Mouse (Mus musculus): Measurements from ENCODE around the gene Casp8ap2. TPM values are rescaled to one million over a fixed set of nuclear protein-coding genes. Genes with fewer than 3 reads are reported as not detected.
A peak's percentile ranks its signal among the peaks of the same experiment; 100 is the strongest.

The Casp8ap2 gene
- polyA plus RNA-seq, 1 experiment from 2014 or later: 44.1 TPM

DNA sequence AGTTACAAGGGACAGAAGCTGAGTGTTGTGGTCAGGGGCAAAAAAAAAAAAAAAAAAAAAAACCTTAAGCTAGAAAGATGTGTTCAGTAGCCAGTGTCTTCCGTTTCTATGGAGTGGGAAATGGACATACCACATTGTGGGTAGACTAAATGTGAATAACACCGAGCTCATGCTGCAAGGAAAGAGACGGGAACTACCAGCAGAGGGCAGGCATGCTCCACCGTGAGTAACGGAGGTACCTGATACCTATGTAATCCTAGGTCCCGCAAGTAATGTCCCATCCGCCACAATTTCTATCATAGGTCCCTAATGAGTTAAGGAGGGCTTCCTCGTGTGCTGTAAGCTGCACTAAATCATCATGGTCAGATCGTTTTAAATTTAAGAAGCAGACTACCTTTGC lies 28.7 kb upstream of the Casp8ap2 start:
- H3K27me3 ChIP-seq: no peaks in the 10 kb centered on the region

DNA sequence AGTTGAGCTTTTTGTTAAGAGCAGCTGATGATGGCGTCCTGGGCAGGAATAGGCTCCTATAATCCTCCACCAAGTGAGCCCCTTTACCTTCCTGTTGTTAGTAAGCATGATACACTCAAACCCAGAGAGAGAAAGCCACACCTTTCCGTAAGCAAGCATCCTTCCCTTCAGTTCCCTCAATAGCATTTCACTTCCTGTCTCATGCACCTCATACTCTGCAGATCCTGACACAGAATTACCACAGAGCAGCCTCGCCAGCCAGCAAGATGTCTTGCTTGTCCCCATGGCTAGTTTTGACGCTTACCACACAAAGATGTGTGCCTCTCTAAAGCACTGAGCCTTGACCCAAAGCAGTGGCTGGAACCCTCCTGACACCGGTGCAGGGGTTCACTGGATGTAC lies 27.7 kb upstream of the Casp8ap2 start:
- Histone ChIP-seq H3K27me3 (no peaks in the 10 kb centered on the region), H3K27ac (replicated peaks) (no peak overlapping the region), H3K4me2 (no peak overlapping the region), H3K4me3 (no peak overlapping the region), H3K9me3 (no peaks in the 10 kb centered on the region), H3K9ac (no peak overlapping the region), H3K36me3 (no peaks in the 10 kb centered on the region), H3K4me1 (replicated peaks) (no peaks in the 10 kb centered on the region)
- 85% methylated on average over 5 of the region's 5 CpGs for WGBS
- ATAC-seq (ENCODE audit: low FRiP score, low read depth): no peak

More for the DNA sequence above, 28.7 kb upstream of the Casp8ap2 start:
- H3K4me2 ChIP-seq: no peak overlapping the region
- H3K4me1 ChIP-seq (replicated peaks): no peaks in the 10 kb centered on the region
- ATAC-seq (ENCODE audit: low FRiP score, low read depth): no peak
- WGBS: 19% methylated on average over 9 of the region's 9 CpGs
- no peak overlapping the region for H3K9ac ChIP-seq
- no peaks in the 10 kb centered on the region for H3K36me3 ChIP-seq
- H3K9me3 ChIP-seq: no peaks in the 10 kb centered on the region
- no peak overlapping the region for H3K27ac ChIP-seq (replicated peaks)
- no peak overlapping the region for H3K4me3 ChIP-seq

DNA sequence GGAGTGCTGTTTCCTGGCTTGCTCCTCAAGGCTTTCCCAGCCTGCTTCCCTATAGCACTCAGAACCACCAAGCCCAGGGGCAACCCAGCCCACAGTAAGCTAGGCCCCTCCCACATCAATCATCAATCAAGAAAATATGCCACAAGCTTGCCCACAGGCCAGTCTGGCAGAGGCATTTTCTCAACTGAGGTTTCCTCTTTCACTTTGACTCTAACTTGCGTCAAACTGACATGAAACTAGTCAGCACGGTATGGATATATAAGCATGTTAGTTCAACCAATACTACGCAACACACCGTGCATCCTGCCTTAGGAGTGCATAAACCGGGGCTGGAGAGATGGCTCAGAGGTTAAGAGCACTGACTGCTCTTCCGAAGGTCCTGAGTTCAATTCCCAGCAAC lies 27.0 kb upstream of the Casp8ap2 start:
- Histone ChIP-seq H3K4me1 (replicated peaks) (no peaks in the 10 kb centered on the region), H3K9ac (no peak overlapping the region), H3K4me3 (no peak overlapping the region), H3K27ac (replicated peaks) (no peak overlapping the region), H3K36me3 (no peaks in the 10 kb centered on the region), H3K27me3 (no peaks in the 10 kb centered on the region), H3K4me2 (no peak overlapping the region), H3K9me3 (no peaks in the 10 kb centered on the region)
- ATAC-seq (ENCODE audit: low FRiP score, low read depth): no peak
- 93% methylated on average over 6 of the region's 6 CpGs for WGBS

DNA sequence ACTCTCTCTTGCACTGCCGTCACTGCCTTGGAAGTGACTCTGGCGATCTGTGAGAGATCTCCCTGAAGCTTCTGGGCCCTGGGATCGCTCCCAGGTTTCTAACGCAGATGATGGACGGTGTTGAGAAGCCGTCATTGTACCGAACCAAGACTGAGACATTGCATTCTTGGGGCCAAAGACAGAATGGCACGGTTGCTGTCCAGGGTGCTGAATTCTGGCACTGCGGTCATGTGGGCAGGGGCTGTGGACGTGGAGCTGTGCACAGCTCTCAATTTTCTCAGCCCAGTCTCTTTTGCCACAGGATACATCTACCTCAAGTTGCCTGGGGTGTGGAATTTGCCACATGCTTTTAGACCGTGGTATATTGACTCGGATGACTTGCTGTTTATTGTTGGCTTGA lies 14.1 kb upstream of the Casp8ap2 start:
- no peak overlapping the region for H3K4me3 ChIP-seq
- no peak overlapping the region for H3K9ac ChIP-seq
- H3K27ac ChIP-seq (replicated peaks): no peak overlapping the region
- 32% methylated on average over 12 of the region's 12 CpGs for WGBS
- no peaks in the 10 kb centered on the region for H3K27me3 ChIP-seq
- no peaks in the 10 kb centered on the region for H3K4me1 ChIP-seq (replicated peaks)
- no peaks in the 10 kb centered on the region for H3K9me3 ChIP-seq
- H3K4me2 ChIP-seq: no peak overlapping the region
- no peaks in the 10 kb centered on the region for H3K36me3 ChIP-seq
- no peak for ATAC-seq (ENCODE audit: low FRiP score, low read depth)

DNA sequence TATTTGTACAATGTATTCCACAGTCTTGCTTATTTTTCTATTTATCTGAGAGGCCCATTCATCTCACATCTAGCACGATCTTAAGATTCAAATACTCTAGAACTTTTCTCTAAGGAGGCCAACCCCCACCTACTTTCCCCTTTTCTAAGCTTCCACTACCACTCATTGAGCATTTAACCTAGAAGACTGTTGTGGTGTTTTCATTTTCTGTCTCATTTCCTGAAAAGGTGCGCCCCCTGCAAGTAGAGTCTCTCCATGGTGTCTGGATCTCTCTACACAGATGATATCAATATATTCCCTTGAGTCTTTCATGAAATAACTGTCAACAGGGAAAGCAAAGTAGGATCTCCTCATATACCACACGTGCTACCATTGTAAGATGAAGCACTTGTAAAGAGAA lies 12.6 kb upstream of the Casp8ap2 start, which contains the start of gene Gja10:
Gene Gja10 (minus strand): TSS at position 101 of the 400 bp plus-strand sequence.
- Histone ChIP-seq H3K4me3 (no peak within 1 kb of the TSS), H3K36me3 (no peaks in the 10 kb centered on the region)
- ATAC-seq (ENCODE audit: low FRiP score, low read depth): no peak

DNA sequence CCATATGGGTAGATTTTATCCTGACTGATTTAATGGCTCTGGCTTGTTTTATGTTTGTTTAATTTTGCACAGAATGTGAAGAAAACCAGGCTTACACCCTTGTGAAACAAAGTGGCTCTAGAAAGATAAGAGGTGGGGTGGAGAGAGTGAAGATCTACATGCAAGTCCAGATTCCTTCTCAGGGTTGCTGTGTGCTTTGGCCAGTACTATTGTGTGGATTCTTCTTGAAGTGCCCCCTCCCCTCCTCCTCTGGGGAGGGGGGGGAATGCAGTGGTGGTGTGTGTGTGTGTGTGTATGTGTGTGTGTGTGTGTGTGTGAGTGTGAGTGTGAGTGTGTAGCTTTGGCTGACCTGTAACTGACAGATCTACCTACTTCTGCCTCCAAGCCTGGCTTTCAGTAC lies 6.4 kb downstream of the Casp8ap2 start:
- ATAC-seq (ENCODE audit: low FRiP score, low read depth): no peak
- no peak overlapping the region for H3K9ac ChIP-seq
- no peak overlapping the region for H3K4me2 ChIP-seq
- H3K36me3 ChIP-seq: no peaks in the 10 kb centered on the region
- H3K9me3 ChIP-seq: no peaks in the 10 kb centered on the region
- H3K27ac ChIP-seq (replicated peaks): no peak overlapping the region
- no peak overlapping the region for H3K4me3 ChIP-seq
- peaks cover 7% of the 10 kb centered on the region for H3K4me1 ChIP-seq (replicated peaks)
- no peaks in the 10 kb centered on the region for H3K27me3 ChIP-seq

More for the DNA sequence above, 12.6 kb upstream of the Casp8ap2 start, which contains the start of gene Gja10:
- no peak within 1 kb of the TSS for H3K9ac ChIP-seq
- H3K4me2 ChIP-seq: no peak within 1 kb of the TSS
- no peaks in the 10 kb centered on the region for H3K9me3 ChIP-seq
- WGBS: 74% methylated on average over 3 of the region's 3 CpGs
- H3K27me3 ChIP-seq: no peaks in the 10 kb centered on the region
- H3K27ac ChIP-seq (replicated peaks): no peak within 1 kb of the TSS
- no peaks in the 10 kb centered on the region for H3K4me1 ChIP-seq (replicated peaks)

DNA sequence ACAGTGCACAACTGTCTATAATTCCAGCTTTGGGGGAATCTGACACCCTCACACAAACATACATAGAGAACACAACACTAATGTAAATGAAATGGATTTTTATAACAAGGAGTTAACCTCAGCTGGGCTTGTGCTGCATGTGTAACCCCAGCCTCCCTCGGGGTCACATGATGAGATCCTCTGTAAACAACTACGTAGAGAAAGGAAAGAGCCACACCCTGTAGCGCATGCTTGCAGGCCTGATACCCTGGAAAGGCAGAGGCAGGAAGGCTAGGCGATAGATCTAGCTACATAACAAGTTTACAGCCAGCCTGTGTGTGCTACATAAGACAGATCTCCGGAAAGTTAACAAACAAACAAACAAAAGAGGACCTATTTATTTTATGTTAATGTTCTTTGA lies 36.4 kb downstream of the Casp8ap2 start:
- H3K27me3 ChIP-seq: no peaks in the 10 kb centered on the region
- peaks cover 5% of the 10 kb centered on the region for H3K4me1 ChIP-seq (replicated peaks)
- no peak overlapping the region for H3K27ac ChIP-seq (replicated peaks)
- H3K36me3 ChIP-seq: peaks cover 24% of the 10 kb centered on the region
- H3K9me3 ChIP-seq: no peaks in the 10 kb centered on the region
- 92% methylated on average over 5 of the region's 5 CpGs for WGBS
- no peak overlapping the region for H3K9ac ChIP-seq
- no peak overlapping the region for H3K4me3 ChIP-seq
- ATAC-seq (ENCODE audit: low FRiP score, low read depth): no peak
- H3K4me2 ChIP-seq: no peak overlapping the region

DNA sequence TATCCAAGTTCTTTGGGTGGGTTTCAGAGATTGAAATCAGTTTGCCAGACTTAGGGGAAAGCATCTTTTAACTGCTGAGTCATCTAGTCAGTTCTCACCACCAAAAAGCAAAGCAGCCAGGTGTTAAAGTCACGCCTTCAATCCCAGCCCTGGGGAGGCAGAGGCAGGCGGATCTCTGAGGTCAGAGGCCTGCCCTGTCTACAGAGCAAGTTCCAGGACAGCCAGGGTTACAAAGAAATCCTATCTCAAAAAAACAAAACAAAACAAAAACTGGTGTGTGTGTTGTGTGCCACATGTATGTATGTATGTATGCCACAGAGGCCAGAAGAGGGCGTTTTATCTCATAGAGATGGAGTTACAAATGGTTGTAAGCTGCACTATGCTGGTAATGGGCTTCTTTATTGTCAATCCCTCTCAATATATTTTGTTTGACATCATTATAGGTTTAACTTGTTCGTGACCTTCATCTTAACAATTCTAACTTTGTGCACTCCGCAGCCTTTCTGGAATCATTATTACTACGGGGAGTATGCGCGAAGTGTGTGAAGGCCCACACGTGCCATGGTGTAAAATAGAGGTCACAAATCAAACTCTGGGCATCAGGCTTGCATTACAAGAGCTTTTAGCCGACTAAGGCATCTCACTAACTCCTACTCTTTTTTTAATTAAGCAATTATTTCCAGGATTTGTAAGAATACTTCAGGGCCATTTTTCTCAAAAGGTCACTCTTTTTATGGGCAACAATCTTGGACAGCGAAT lies 41.1 kb downstream of the Casp8ap2 start:
- peak; percentile 40; the same call in 1 of the 2 replicates for ATAC-seq (ENCODE audit: low FRiP score, low read depth)
- H3K9me3 ChIP-seq: no peaks in the 10 kb centered on the region
- H3K9ac ChIP-seq: peak overlapping the region; percentile 45
- peaks cover 7% of the 10 kb centered on the region; the same call in 1 of the 2 replicates for H3K36me3 ChIP-seq
- no peaks in the 10 kb centered on the region for H3K27me3 ChIP-seq
- H3K4me3 ChIP-seq: peak overlapping the region; percentile 92
- H3K4me1 ChIP-seq (replicated peaks): peaks cover 21% of the 10 kb centered on the region
- peak overlapping the region; percentile 87 for H3K27ac ChIP-seq (replicated peaks)
- WGBS: 57% methylated on average over 11 of the region's 11 CpGs
- H3K4me2 ChIP-seq: peak overlapping the region; percentile 66

DNA sequence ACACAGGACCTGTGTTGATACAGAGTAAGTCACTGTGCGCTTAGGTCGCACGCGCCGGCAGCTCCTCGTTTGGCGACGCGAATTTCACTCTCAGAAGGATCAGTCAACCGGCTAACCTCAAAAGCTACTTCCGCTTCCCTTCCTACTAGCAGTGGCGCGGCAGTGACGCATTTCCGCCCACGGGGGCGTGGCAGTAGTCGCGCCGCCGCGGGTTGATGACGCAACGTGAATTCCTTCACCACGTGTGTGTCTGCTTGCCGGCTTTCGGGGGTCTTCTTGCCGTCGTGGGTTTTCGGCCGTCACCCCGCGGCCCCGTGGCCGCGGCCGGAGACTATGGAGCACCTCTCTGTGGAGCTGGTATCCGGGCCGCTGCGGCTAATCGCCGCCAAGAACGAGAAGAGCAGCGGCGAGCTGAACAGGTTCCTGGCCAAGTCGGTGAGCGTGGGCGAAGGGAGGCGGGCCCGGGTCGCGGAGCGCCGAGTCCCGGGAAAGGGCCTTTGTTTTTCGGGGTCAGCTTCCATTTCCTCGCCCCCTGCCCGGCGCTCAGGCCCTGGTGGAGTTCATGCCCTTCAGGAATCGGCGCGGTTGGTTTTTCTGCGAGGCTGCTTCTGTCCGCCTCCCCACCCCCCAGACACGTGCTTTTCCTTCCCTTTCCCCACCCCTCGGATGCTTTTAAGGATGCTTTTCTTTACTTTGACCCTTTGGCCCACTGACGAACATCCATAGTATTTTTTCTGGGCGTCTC lies 41.8 kb downstream of the Casp8ap2 start, which contains the start of gene Mdn1:
Gene Mdn1 (plus strand): TSS at position 202 of the 745 bp plus-strand sequence.
- peak within 1 kb of the TSS; percentile 87 for H3K27ac ChIP-seq (replicated peaks)
- peak within 1 kb of the TSS; percentile 53 for H3K9ac ChIP-seq
- no peaks in the 10 kb centered on the region for H3K9me3 ChIP-seq
- H3K4me1 ChIP-seq (replicated peaks): peaks cover 21% of the 10 kb centered on the region
- H3K36me3 ChIP-seq: peaks cover 7% of the 10 kb centered on the region; the same call in 1 of the 2 replicates
- H3K27me3 ChIP-seq: no peaks in the 10 kb centered on the region
- WGBS: under 1% methylated on average over 68 of the region's 68 CpGs
- H3K4me2 ChIP-seq: peak within 1 kb of the TSS; percentile 66
- H3K4me3 ChIP-seq: peak within 1 kb of the TSS; percentile 92
- ATAC-seq (ENCODE audit: low FRiP score, low read depth): peak; percentile 93

DNA sequence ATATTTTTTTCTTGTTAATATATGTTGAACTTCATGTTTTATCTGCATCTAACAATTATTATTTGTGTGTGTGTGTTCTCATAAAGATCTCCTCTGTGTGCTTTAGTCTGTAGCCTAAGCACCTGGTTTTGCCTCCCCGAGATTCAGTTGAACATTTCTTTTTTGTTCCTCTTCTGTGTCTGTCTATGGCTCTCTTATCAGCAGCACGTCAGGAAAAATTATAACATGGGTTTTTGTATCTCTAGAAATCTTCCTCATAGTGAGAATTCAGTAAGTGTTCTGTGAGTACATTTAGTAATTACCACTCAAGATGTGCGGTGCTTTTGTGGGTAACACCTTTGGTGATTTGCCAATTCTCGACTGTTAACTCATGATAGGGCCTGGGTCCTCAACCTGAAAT lies 50.6 kb downstream of the Casp8ap2 start:
- ATAC-seq (ENCODE audit: low FRiP score, low read depth): no peak
- Histone ChIP-seq H3K4me3 (no peak overlapping the region), H3K4me2 (no peak overlapping the region), H3K4me1 (replicated peaks) (no peaks in the 10 kb centered on the region), H3K9ac (no peak overlapping the region), H3K36me3 (peaks cover 61% of the 10 kb centered on the region), H3K9me3 (no peaks in the 10 kb centered on the region), H3K27ac (replicated peaks) (no peak overlapping the region), H3K27me3 (no peaks in the 10 kb centered on the region)
- 90% methylated on average over 4 of the region's 4 CpGs for WGBS

DNA sequence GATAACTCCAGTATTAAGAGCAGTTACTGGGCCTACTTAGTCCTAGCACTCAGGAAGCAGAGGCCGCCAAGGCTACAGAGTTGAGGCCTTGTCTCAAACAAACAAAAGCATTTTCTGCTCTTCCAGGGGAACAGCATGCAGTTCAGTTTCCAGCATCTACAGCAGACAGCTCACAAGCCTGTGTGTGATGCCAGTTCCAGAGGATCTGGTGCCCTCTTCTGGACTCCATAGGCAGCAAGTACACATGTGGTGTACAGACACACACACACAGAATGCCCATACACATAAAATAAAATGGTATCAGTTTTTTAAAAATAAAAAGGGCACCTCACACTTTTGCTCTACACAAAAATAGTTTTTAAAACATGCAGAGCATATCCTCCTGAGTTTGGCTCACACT lies 53.0 kb downstream of the Casp8ap2 start:
- no peak for ATAC-seq (ENCODE audit: low FRiP score, low read depth)
- H3K9ac ChIP-seq: no peak overlapping the region
- 81% methylated on average over 1 of the region's 1 CpGs for WGBS
- peaks cover 72% of the 10 kb centered on the region for H3K36me3 ChIP-seq
- no peak overlapping the region for H3K4me3 ChIP-seq
- no peak overlapping the region for H3K27ac ChIP-seq (replicated peaks)
- no peaks in the 10 kb centered on the region for H3K27me3 ChIP-seq
- no peaks in the 10 kb centered on the region for H3K9me3 ChIP-seq
- no peak overlapping the region for H3K4me2 ChIP-seq
- H3K4me1 ChIP-seq (replicated peaks): no peaks in the 10 kb centered on the region

DNA sequence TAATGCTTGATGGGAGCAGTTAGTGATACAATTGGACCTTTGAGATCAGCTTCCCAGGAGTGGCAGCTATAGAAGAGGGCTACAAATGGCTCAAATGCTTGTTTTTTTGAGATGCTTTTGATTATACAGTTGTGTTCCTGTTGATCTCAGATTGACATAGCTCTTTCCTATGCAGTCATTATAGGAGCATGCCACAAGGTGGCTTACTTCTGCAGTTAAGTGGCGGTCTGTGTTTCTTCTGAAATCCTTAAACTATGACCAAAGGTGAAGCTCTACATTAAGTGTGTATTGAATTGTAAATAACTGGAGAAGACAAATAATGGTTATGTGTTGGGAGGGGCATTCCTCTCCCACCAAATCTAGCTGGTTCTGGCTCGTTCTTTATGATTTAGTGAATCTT lies 54.6 kb downstream of the Casp8ap2 start:
- ATAC-seq (ENCODE audit: low FRiP score, low read depth): no peak
- H3K4me3 ChIP-seq: no peak overlapping the region
- no peaks in the 10 kb centered on the region for H3K4me1 ChIP-seq (replicated peaks)
- H3K9me3 ChIP-seq: no peaks in the 10 kb centered on the region
- no peaks in the 10 kb centered on the region for H3K27me3 ChIP-seq
- H3K27ac ChIP-seq (replicated peaks): no peak overlapping the region
- 90% methylated on average over 2 of the region's 2 CpGs for WGBS
- H3K36me3 ChIP-seq: peaks cover 68% of the 10 kb centered on the region
- no peak overlapping the region for H3K9ac ChIP-seq
- H3K4me2 ChIP-seq: no peak overlapping the region

Measured in hindbrain, embryonic 15.5 days (tissue).